Mouse (Mus musculus): ENCODE results near the gene Mrps15. TPM values are rescaled to one million over a fixed set of nuclear protein-coding genes. Genes with fewer than 3 reads are reported as not detected.

Mrps15 gene
- total RNA-seq (2023), result 10 to 100 TPM; 34.5 to 36.3 TPM

GRCm38 (mm10) chr4:126046851-126047585, at the start of gene Mrps15:
Mrps15 (plus strand) TSS chr4:126046925.

DNA sequence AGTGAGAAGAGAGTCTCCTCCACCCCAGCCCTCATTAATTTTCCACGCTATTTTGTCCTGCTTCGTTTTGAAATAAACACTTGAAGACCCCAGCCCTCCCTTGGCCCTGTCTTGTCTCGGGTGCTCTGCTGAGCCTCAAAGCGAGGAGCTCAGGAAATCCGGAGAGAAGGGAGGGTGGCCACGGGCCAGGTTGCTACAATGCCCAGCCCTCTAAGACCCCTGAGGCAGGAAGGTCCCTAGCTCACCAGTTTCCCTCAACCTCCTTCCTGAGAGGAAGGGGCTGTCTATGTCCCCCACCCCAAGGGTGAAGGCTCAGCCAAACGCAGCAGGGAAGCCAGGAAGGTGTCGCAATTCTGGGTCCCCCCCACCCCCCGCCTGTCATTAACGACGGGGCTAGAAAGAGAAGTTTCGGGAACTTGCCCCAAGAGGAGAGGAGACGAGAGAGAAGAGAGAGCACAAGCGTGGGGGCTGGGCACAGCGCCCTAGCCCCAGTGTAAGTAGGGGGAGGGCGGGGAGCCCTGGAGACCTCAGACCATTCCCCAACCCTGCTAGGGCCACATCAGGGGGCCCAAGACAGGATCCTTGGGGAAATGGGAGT, 22.3 kb upstream of the Mrps15 start, which contains the start of gene Csf3r:
Csf3r (plus strand) TSS at position 248 of the 598 bp plus-strand sequence.

GRCm38 (mm10) chr4:126058134-126058996, 11.6 kb downstream of the Mrps15 start, which contains the start of gene Oscp1:
Oscp1 (plus strand) TSS chr4:126058565.

DNA sequence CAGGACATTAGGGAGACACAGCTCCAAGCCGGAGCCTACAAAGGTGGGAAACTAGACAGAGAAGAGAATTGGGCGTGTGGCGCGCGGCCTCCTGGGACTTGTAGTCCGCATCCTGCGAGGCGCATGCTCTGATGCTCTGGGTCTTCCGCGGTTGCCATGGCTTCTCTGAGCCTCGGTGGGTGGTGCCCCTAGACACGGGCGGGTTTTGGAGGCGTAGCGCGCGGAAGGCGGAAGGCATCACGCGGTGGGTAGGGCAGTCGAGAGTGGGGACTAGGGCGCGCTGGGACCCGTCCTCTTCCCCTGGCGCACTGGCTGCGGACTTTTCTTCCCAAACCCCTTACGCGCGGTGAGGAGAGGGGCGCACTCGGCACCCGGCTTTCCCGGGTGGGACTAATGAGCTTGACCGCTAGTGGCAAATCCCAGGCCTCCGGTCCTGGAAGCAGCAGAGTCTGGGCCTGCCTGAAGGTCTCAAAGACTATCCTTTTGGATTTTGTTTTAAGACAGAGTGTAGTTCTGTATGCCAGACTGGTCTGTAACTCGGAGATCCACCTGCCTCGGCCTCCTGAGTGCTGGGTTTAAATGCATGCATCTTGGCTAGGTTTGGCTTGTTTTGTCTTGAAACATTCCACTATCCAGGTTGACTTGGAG, 49.9 kb downstream of the Mrps15 start, which contains the start of gene Lsm10:
Lsm10 (plus strand) TSS at position 160 of the 648 bp plus-strand sequence.

DNA sequence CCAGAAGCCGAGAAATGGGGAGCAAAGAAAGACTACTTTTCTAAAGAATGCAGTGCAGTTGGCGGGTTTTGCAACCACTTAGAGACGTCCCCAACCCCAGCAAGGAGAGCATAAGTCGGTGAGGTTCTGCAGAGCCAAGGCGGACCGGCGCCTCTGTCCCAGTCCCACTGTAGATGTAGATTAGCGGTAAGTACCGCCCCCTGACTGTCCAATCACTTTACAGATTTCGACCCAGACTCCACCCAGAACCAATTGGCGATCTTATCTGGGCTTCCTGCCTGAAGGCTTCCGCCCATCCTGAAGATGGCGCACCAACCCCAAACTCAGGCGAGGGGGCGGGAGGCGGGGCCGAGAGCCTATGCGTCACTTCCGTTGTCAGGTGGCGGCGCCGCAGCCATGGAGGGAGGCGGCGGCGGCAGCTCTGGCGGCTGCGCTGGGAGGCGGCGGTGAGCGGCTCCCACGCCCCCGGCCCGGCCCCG, 56.9 kb downstream of the Mrps15 start, which contains the start of gene Stk40:
Stk40 (plus strand) TSS at position 368 of the 479 bp plus-strand sequence.

Other genes starting within 250 kb of the Mrps15 start
- 100 to 1,000 TPM; 278 to 339 TPM for gene Csf3r, start 22.4 kb upstream of the Mrps15 start, total RNA-seq (2023)
- 1 to 10 TPM in 1 of 2 experiments, under 1 TPM in 1; 0.66 to 1.9 TPM for gene Oscp1, start 11.6 kb downstream of the Mrps15 start, total RNA-seq (2023)
- 10 to 100 TPM; 37.7 to 39.2 TPM for gene Lsm10, start 49.7 kb downstream of the Mrps15 start, total RNA-seq (2023)
- gene Stk40, start 57.0 kb downstream of the Mrps15 start, total RNA-seq (2023), result 10 to 100 TPM; 80.8 to 97.1 TPM
- 1 to 10 TPM; 9.4 to 9.9 TPM for gene Eva1b, start 100.8 kb downstream of the Mrps15 start, total RNA-seq (2023)
- gene Sh3d21, start 116.6 kb downstream of the Mrps15 start, total RNA-seq (2023), result 1 to 10 TPM; 1.2 to 1.4 TPM
- gene Thrap3, start 155.8 kb downstream of the Mrps15 start, total RNA-seq (2023), result 100 to 1,000 TPM; 385 to 395 TPM
- 100 to 1,000 TPM; 219 to 279 TPM for gene Map7d1, start 209.4 kb downstream of the Mrps15 start, total RNA-seq (2023)
- 10 to 100 TPM; 40.8 to 44.2 TPM for gene Trappc3, start 215.4 kb downstream of the Mrps15 start, total RNA-seq (2023)
- not detected for gene Col8a2, start 239.9 kb downstream of the Mrps15 start, total RNA-seq (2023)

Data from monocyte, adult 59 days (primary cell).